Mouse (Mus musculus): Measurements from ENCODE around the gene Plppr4.

DNA sequence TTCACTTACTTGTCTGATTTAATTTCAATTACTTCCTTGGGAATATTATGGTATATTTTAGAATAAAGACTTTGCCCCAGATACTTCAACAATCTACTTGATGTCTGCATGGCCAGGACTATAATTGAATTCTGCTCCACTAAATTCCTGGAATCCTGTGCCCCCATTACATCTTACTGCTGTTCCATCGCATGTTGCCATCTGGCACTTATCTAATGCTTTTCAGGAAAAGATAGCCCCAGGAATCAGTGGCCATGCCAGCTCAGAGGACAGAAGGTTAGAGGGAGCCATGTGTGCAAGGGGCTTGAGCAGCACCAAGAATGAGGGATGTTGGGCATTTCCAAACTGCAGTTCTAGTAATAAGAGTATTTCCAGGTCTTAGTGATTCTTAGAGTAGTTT lies 14.3 kb downstream of the Plppr4 start:
- no peak for TF ChIP-seq E2F4 (IDR thresholded peaks at IDR 0.05; ENCODE audit: borderline replicate concordance, low read depth, low read length)
- no peak for TF ChIP-seq EP300 (IDR thresholded peaks at IDR 0.05; ENCODE audit: low read depth in 1 of 2, low read length in 2 of 2)
- no peak for TF ChIP-seq SMC3 (IDR thresholded peaks at IDR 0.05; ENCODE audit: low read depth, low read length)
- TF ChIP-seq UBTF (IDR thresholded peaks at IDR 0.05; ENCODE audit: borderline replicate concordance, insufficient read depth, low read depth, low read length), result no peak
- no peak for TF ChIP-seq ZMIZ1 (IDR thresholded peaks at IDR 0.05; ENCODE audit: low read depth, low read length)
- TF ChIP-seq CTCF (IDR thresholded peaks at IDR 0.05 in 2 of 3, conservative IDR thresholded peaks at IDR 0.05 in 1 of 3; ENCODE audit: control insufficient read depth in 1 of 3, insufficient read depth in 1 of 3, low read depth in 2 of 3, low read length in 3 of 3, poor library complexity in 1 of 3, severe bottlenecking in 1 of 3), result no peak
- no peak for TF ChIP-seq MYC (IDR thresholded peaks at IDR 0.05; ENCODE audit: low read depth, low read length)
- no peak for TF ChIP-seq POLR2AphosphoS2 (IDR thresholded peaks at IDR 0.05; ENCODE audit: low read length)
- TF ChIP-seq ZNF384 (IDR thresholded peaks at IDR 0.05; ENCODE audit: low read depth, low read length), result no peak
- TF ChIP-seq ETS1 (IDR thresholded peaks at IDR 0.05; ENCODE audit: low read depth, low read length), result no peak
- no peak for TF ChIP-seq KAT2A (conservative IDR thresholded peaks at IDR 0.05; ENCODE audit: low read depth, low read length)
- TF ChIP-seq CHD1 (IDR thresholded peaks at IDR 0.05; ENCODE audit: low read depth, low read length), result no peak

All from MEL (cell line).